Comparison of ENCODE assay signal across 9 mouse cellular contexts in the genomic region with DNA sequence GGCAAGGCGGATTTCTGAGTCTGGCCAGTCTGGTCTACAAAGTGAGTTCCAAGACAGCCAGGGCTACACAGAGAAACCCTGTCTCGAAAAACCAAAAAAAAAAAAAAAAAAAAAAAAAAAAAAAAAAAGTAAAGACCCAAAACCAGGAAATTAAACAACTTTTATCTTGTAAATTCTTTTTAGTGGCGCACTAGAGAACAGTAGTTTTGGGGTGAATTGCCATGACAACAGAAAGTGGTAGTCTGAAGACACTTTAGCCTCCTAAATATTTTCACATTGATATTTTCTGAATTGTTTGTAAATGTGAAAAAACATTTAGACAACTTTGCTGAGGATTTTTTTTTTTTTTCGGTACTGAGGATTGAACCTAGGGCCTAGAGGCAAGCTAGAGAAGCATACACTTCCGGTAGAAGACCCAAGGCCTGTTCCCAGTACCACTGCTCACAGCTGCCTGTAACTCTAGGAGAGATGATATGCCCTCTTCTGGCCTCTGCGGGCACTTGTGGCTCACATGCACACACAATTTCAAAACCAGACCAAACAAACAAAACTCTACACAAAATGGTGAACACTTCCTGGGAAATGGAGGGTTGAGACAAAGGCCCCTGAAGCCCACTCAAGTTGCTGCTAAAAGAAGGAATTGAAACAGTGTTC. TPM values are rescaled to one million over a fixed set of nuclear protein-coding genes. Genes with fewer than 3 reads are reported as not detected.
A peak's percentile ranks its signal among the peaks of the same experiment; 100 is the strongest.
DNase-seq lines count a peak whose midpoint lies in the region; ATAC-seq and TF ChIP-seq lines count a peak whose summit lies in the region.
"Had no signal": no experiment of that assay in that cellular context is flagged by ENCODE, and none has a peak within 500 bp of the region (broad histone marks: within the 10 kb centered on the region; RNA-seq: fewer than 3 reads in every experiment).

No protein-coding gene starts in this region.

- no peaks in the 10 kb centered on the region for H3K27me3 ChIP-seq in spleen, adult 2 months (ENCODE audit: control insufficient read depth, insufficient read depth, low read length)
- H3K27me3 ChIP-seq in limb, embryonic 10.5 days (ENCODE audit: low read depth, poor library complexity, severe bottlenecking) = no peaks in the 10 kb centered on the region
- H3K27me3 ChIP-seq in stomach, embryonic 15.5 days (replicated peaks) = no peaks in the 10 kb centered on the region

- H3K9ac ChIP-seq in stomach, embryonic 15.5 days = no peak overlapping the region

- no peak for TF ChIP-seq POLR2A in spleen, adult 2 months (IDR thresholded peaks at IDR 0.05; ENCODE audit: low read depth, low read length)

- no peak for ATAC-seq in stomach, embryonic 15.5 days (ENCODE audit: insufficient read depth, low FRiP score, low read depth)

- WGBS in spleen, adult 2 months = 81% methylated on average over 6 of the region's 6 CpGs
- 90% methylated on average over 6 of the region's 6 CpGs for WGBS in limb, embryonic 10.5 days
- 80% methylated on average over 6 of the region's 6 CpGs for WGBS in stomach, embryonic 15.5 days

- no peak overlapping the region for H3K4me3 ChIP-seq in spleen, adult 2 months (ENCODE audit: extremely low read depth, insufficient read depth, insufficient read length)
- H3K4me3 ChIP-seq in limb, embryonic 10.5 days = no peak overlapping the region; the same call in 1 of the 2 replicates
- H3K4me3 ChIP-seq in stomach, embryonic 15.5 days (replicated peaks) = no peak overlapping the region; the same call in 1 of the 2 replicates

- peaks cover 10% of the 10 kb centered on the region for H3K36me3 ChIP-seq in spleen, adult 2 months (ENCODE audit: control insufficient read depth, insufficient read depth, low read length)
- peaks cover 55% of the 10 kb centered on the region for H3K36me3 ChIP-seq in limb, embryonic 10.5 days
- peaks cover 33% of the 10 kb centered on the region for H3K36me3 ChIP-seq in stomach, embryonic 15.5 days

- peak; percentile 42 for DNase-seq in cerebellum, adult 9-10 months
- DNase-seq in cerebellum, postnatal 36 days = no peak
- no peak for DNase-seq in spleen, adult 2 months (ENCODE audit: low read depth in 1 of 2, low spot score in 2 of 2)
- DNase-seq in spleen, postnatal 36 days (ENCODE audit: low spot score in 2 of 2) = no peak
- DNase-seq in limb, embryonic 10.5 days (ENCODE audit: low spot score) = no peak
- DNase-seq in cerebellum, adult 18-20 months = no peak
- DNase-seq in urinary bladder, postnatal 10 days (ENCODE audit: low spot score) = no peak

- 0 out of 2 replicates have a peak overlapping the region, but pooled peaks have one; percentile 87 for H3K27ac ChIP-seq in spleen, adult 2 months (ENCODE audit: insufficient read depth, low read length)
- H3K27ac ChIP-seq in limb, embryonic 10.5 days = peak overlapping the region; percentile 96; the same call in 1 of the 2 replicates
- peak overlapping the region; percentile 52; the same call in 1 of the 2 replicates for H3K27ac ChIP-seq in stomach, embryonic 15.5 days

- H3K4me2 ChIP-seq in stomach, embryonic 15.5 days = no peak overlapping the region; the same call in 1 of the 2 replicates

- H3K9me3 ChIP-seq in limb, embryonic 10.5 days (replicated peaks) = no peaks in the 10 kb centered on the region
- no peaks in the 10 kb centered on the region for H3K9me3 ChIP-seq in stomach, embryonic 15.5 days

- no peak for TF ChIP-seq CTCF in spleen, adult 2 months (IDR thresholded peaks at IDR 0.05; ENCODE audit: extremely low read depth, insufficient read depth, insufficient read length, insufficient replicate concordance)

- peaks cover 7% of the 10 kb centered on the region; the same call in 1 of the 2 replicates for H3K4me1 ChIP-seq in spleen, adult 2 months (ENCODE audit: control insufficient read depth, insufficient read depth, insufficient read length)
- H3K4me1 ChIP-seq in limb, embryonic 10.5 days = peaks cover 15% of the 10 kb centered on the region
- peaks cover 3% of the 10 kb centered on the region; the same call in 1 of the 2 replicates for H3K4me1 ChIP-seq in stomach, embryonic 15.5 days

RNA-seq across cellular contexts. Expression of gene Rab5b, which starts 1.1 kb away (rescaled TPM):
- 43.3 and 44.4 TPM in 2 replicates for polyA plus RNA-seq in spleen, adult 2 months (2012; rRNA removed)
- polyA plus RNA-seq in limb, embryonic 10.5 days (2016; fragmentation: Nextera tagmentation; extraction: Ambion mirVana) = 54.0 and 68.0 TPM in 2 replicates
- polyA plus RNA-seq in stomach, embryonic 15.5 days (2015; fragmentation: Nextera tagmentation; extraction: Ambion mirVana) = 68.9 and 75.1 TPM in 2 replicates

RNA-seq across cellular contexts. Expression of gene Pmel, which starts 6.8 kb away (rescaled TPM):
- 0.66 and 9.3 TPM in 2 replicates for polyA plus RNA-seq in spleen, adult 2 months (2012; rRNA removed)
- 0.25 and 0.55 TPM in 2 replicates for polyA plus RNA-seq in limb, embryonic 10.5 days (2016; fragmentation: Nextera tagmentation; extraction: Ambion mirVana)
- 1.3 and 1.9 TPM in 2 replicates for polyA plus RNA-seq in stomach, embryonic 15.5 days (2015; fragmentation: Nextera tagmentation; extraction: Ambion mirVana)
- polyA plus RNA-seq: erythroblast, embryonic 14.5 days had no signal

RNA-seq across cellular contexts. Expression of gene Cdk2, which starts 7.6 kb away (rescaled TPM):
- polyA plus RNA-seq in spleen, adult 2 months (2012; rRNA removed) = 19.5 and 19.8 TPM in 2 replicates
- polyA plus RNA-seq in limb, embryonic 10.5 days (2016; fragmentation: Nextera tagmentation; extraction: Ambion mirVana) = 136 and 150 TPM in 2 replicates
- polyA plus RNA-seq in stomach, embryonic 15.5 days (2015; fragmentation: Nextera tagmentation; extraction: Ambion mirVana) = 79.8 and 89.1 TPM in 2 replicates

RNA-seq across cellular contexts. Expression of gene Suox, which starts 23.3 kb away (rescaled TPM):
- 6.5 and 6.9 TPM in 2 replicates for polyA plus RNA-seq in spleen, adult 2 months (2012; rRNA removed)
- polyA plus RNA-seq in limb, embryonic 10.5 days (2016; fragmentation: Nextera tagmentation; extraction: Ambion mirVana) = 11.3 and 12.5 TPM in 2 replicates
- 14.4 and 16.2 TPM in 2 replicates for polyA plus RNA-seq in stomach, embryonic 15.5 days (2015; fragmentation: Nextera tagmentation; extraction: Ambion mirVana)

RNA-seq across cellular contexts. Expression of gene Dgka, which starts 47.5 kb away (rescaled TPM):
- 124 and 126 TPM in 2 replicates for polyA plus RNA-seq in spleen, adult 2 months (2012; rRNA removed)
- 3.7 and 5.0 TPM in 2 replicates for polyA plus RNA-seq in limb, embryonic 10.5 days (2016; fragmentation: Nextera tagmentation; extraction: Ambion mirVana)
- 15.9 and 18.0 TPM in 2 replicates for polyA plus RNA-seq in stomach, embryonic 15.5 days (2015; fragmentation: Nextera tagmentation; extraction: Ambion mirVana)
